Mouse (Mus musculus) MEL (cell line): ENCODE measurements at regions not wholly inside any gene's neighbourhood (a gene's known extent, or its start where the extent isn't known, plus 50 kb on each side); places are given as distances from the start of the nearest gene placed in this dataset.

Experiments used
- DNase-seq: peaks from one replicate; pipeline ENCODE4 v3.0.0; 2011; ENCODE audit warnings: low read depth, low spot score
- H3K27ac ChIP-seq: 2 replicates; pipeline ENCODE4 v1.5.1; 2012; ENCODE audit warnings: low read depth, mild to moderate bottlenecking, control low read depth, low read length, moderate library complexity; ENCODE audit not compliant: control insufficient read depth
- H3K27me3 ChIP-seq, 2 experiments: fragments of 150-350 bp in 1 of 2; sonication (generic) in 1 of 2; 2 replicates each; pipeline ENCODE4 v1.6.1; 2012; ENCODE audit warnings: low read length in 2 of 2, mild to moderate bottlenecking in 2 of 2, improper control_type of control experiment in 1 of 2, moderate library complexity in 1 of 2; ENCODE audit not compliant: insufficient read depth in 2 of 2, control insufficient read depth in 1 of 2
- H3K36me3 ChIP-seq, 2 experiments: 2 replicates each; pipeline ENCODE4 v1.6.1; 2012 to 2014; ENCODE audit warnings: low read length in 2 of 2, improper control_type of control experiment in 1 of 2, inconsistent platforms in 1 of 2, mild to moderate bottlenecking in 1 of 2; ENCODE audit not compliant: insufficient read depth in 2 of 2, control insufficient read depth in 1 of 2
- H3K4me1 ChIP-seq, 2 experiments: fragments of 150-350 bp in 1 of 2; sonication (generic) in 1 of 2; 2 replicates each; pipeline ENCODE4 v1.6.1; 2012; ENCODE audit warnings: low read length in 2 of 2, improper control_type of control experiment in 1 of 2, mild to moderate bottlenecking in 1 of 2; ENCODE audit not compliant: insufficient read depth in 2 of 2, control insufficient read depth in 1 of 2
- H3K4me3 ChIP-seq, 2 experiments: fragments of 150-350 bp in 1 of 2; sonication (generic) in 1 of 2; 2 replicates each; pipeline ENCODE4 v1.5.1; 2012; ENCODE audit warnings: low read depth in 2 of 2, low read length in 2 of 2, mild to moderate bottlenecking in 2 of 2, moderate library complexity in 2 of 2, control low read depth in 1 of 2, improper control_type of control experiment in 1 of 2; ENCODE audit not compliant: control insufficient read depth in 1 of 2, insufficient read depth in 1 of 2
- H3K79me2 ChIP-seq: 2 replicates; pipeline ENCODE4 v1.6.1; 2012; ENCODE audit warnings: mild to moderate bottlenecking, low read length, moderate library complexity; ENCODE audit not compliant: control insufficient read depth, poor library complexity, insufficient read depth
- H3K9ac ChIP-seq: 2 replicates; pipeline ENCODE4 v1.6.1; 2012; ENCODE audit warnings: low read depth, mild to moderate bottlenecking, control low read depth, low read length, moderate library complexity; ENCODE audit not compliant: control insufficient read depth, poor library complexity, severe bottlenecking
- H3K9me3 ChIP-seq: fragments of 150-350 bp; sonication (generic); replicated peaks from 2 replicates; pipeline ENCODE4 v1.6.1; 2012; ENCODE audit warnings: mild to moderate bottlenecking, low read length, improper control_type of control experiment, moderate library complexity; ENCODE audit not compliant: insufficient read depth
- BHLHE40 ChIP-seq: IDR thresholded peaks from 2 replicates; pipeline ENCODE4 v1.6.1; 2012; ENCODE audit warnings: low read depth, mild to moderate bottlenecking, inconsistent platforms, low read length, improper control_type of control experiment, borderline replicate concordance
- CHD2 ChIP-seq: IDR thresholded peaks from 2 replicates; pipeline ENCODE4 v1.6.1; 2011; ENCODE audit warnings: low read length, improper control_type of control experiment
- CTCF ChIP-seq, 3 experiments: IDR thresholded peaks in 2 of 3; conservative IDR thresholded peaks in 1 of 3; 2 replicates each; pipeline ENCODE4 v1.5.1; 2011 to 2012; ENCODE audit warnings: low read length in 3 of 3, low read depth in 2 of 3, mild to moderate bottlenecking in 2 of 3, improper control_type of control experiment in 1 of 3, inconsistent platforms in 1 of 3, mixed read lengths in 1 of 3, moderate library complexity in 1 of 3; ENCODE audit not compliant: control insufficient read depth in 1 of 3, insufficient read depth in 1 of 3, poor library complexity in 1 of 3, severe bottlenecking in 1 of 3
- E2F4 ChIP-seq: IDR thresholded peaks from 2 replicates; pipeline ENCODE4 v1.6.1; 2011; ENCODE audit warnings: low read depth, low read length, improper control_type of control experiment, borderline replicate concordance
- ELF1 ChIP-seq: IDR thresholded peaks from 2 replicates; pipeline ENCODE4 v1.6.1; 2014; ENCODE audit warnings: low read depth, mild to moderate bottlenecking, inconsistent platforms, low read length, improper control_type of control experiment, moderate library complexity
- EP300 ChIP-seq, 2 experiments: IDR thresholded peaks; 2 replicates each; pipeline ENCODE4 v1.6.1; 2011; ENCODE audit warnings: improper control_type of control experiment in 2 of 2, low read length in 2 of 2, low read depth in 1 of 2, mild to moderate bottlenecking in 1 of 2
- GABPA ChIP-seq: IDR thresholded peaks from 2 replicates; pipeline ENCODE4 v1.6.1; 2012; ENCODE audit warnings: low read depth, mild to moderate bottlenecking, inconsistent platforms, low read length, improper control_type of control experiment, moderate library complexity
- HCFC1 ChIP-seq: IDR thresholded peaks from 2 replicates; pipeline ENCODE4 v1.6.1; 2012; ENCODE audit warnings: low read depth, mild to moderate bottlenecking, inconsistent platforms, low read length, improper control_type of control experiment, moderate library complexity
- JUND ChIP-seq: IDR thresholded peaks from 2 replicates; pipeline ENCODE4 v1.6.1; 2011; ENCODE audit warnings: low read depth, mild to moderate bottlenecking, improper control_type of control experiment, low read length
- MAFK ChIP-seq: IDR thresholded peaks from 2 replicates; pipeline ENCODE4 v1.6.1; 2011; ENCODE audit warnings: low read depth, mild to moderate bottlenecking, low read length, improper control_type of control experiment, borderline replicate concordance
- NRF1 ChIP-seq: IDR thresholded peaks from 2 replicates; pipeline ENCODE4 v1.6.1; 2014; ENCODE audit warnings: low read depth, mild to moderate bottlenecking, inconsistent platforms, low read length, improper control_type of control experiment, moderate library complexity; ENCODE audit not compliant: poor library complexity, insufficient read depth, severe bottlenecking
- POLR2A ChIP-seq, 2 experiments: IDR thresholded peaks; 2 replicates each; pipeline ENCODE4 v1.6.1; 2011 to 2012; ENCODE audit warnings: low read length in 2 of 2, mild to moderate bottlenecking in 2 of 2, control low read depth in 1 of 2, improper control_type of control experiment in 1 of 2, low read depth in 1 of 2, moderate library complexity in 1 of 2; ENCODE audit not compliant: control insufficient read depth in 1 of 2, insufficient read depth in 1 of 2, poor library complexity in 1 of 2
- POLR2AphosphoS2 ChIP-seq: IDR thresholded peaks from 2 replicates; pipeline ENCODE4 v1.6.1; 2011; ENCODE audit warnings: low read length, improper control_type of control experiment
- POLR2AphosphoS5 ChIP-seq: IDR thresholded peaks from 2 replicates; pipeline ENCODE4 v1.6.1; 2012; ENCODE audit warnings: low read depth, borderline replicate concordance, mild to moderate bottlenecking, inconsistent platforms, low read length, moderate library complexity, mixed read lengths
- SIN3A ChIP-seq: IDR thresholded peaks from 2 replicates; pipeline ENCODE4 v1.6.1; 2012; ENCODE audit warnings: low read length, improper control_type of control experiment, inconsistent platforms
- UBTF ChIP-seq: IDR thresholded peaks from 2 replicates; pipeline ENCODE4 v1.6.1; 2012; ENCODE audit warnings: low read depth, mild to moderate bottlenecking, inconsistent platforms, low read length, improper control_type of control experiment, moderate library complexity, borderline replicate concordance; ENCODE audit not compliant: insufficient read depth
- USF2 ChIP-seq, 2 experiments: IDR thresholded peaks; 2 replicates each; pipeline ENCODE4 v1.6.1; 2011 to 2012; ENCODE audit warnings: improper control_type of control experiment in 2 of 2, low read length in 2 of 2, borderline replicate concordance in 1 of 2, inconsistent platforms in 1 of 2, low read depth in 1 of 2, mild to moderate bottlenecking in 1 of 2; ENCODE audit not compliant: insufficient read depth in 1 of 2
- ZKSCAN1 ChIP-seq: IDR thresholded peaks from 2 replicates; pipeline ENCODE4 v1.6.1; 2012; ENCODE audit warnings: low read depth, mild to moderate bottlenecking, inconsistent platforms, low read length, improper control_type of control experiment, moderate library complexity
- ZMIZ1 ChIP-seq: IDR thresholded peaks from 2 replicates; pipeline ENCODE4 v1.6.1; 2012; ENCODE audit warnings: low read depth, mild to moderate bottlenecking, inconsistent platforms, low read length, improper control_type of control experiment, moderate library complexity

DNA sequence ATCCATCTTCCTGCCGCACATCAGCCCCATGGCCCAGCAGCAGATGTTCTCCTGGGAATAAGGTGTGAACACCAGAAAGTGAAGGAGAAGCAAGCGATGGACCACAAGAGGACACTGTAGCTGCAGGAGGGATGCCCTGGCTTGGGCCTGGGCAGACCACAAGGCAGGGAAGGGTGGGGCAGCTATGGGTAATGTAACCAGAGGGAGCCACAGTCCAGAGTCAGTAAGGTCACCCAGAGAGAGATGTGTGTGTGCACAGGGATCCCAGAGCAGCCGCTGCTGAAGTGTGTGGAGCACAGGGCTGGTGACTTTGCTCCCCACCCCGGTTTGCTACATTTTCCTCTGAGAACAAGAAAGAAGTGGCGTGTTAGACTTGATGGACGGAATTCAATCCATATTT lies 142.5 kb upstream of the Gm3448 start:
- no peaks in the 10 kb centered on the region for H3K79me2 ChIP-seq
- H3K9ac ChIP-seq: no peak overlapping the region
- no peaks in the 10 kb centered on the region for H3K36me3 ChIP-seq
- H3K27ac ChIP-seq: no peak overlapping the region
- TF ChIP-seq JUND: no peak
- TF ChIP-seq MAFK: no peak
- TF ChIP-seq USF2 (IDR thresholded peaks at IDR 0.05; ENCODE audit: borderline replicate concordance in 1 of 2, insufficient read depth in 1 of 2, low read depth in 1 of 2, low read length in 2 of 2): no peak
- no peak for TF ChIP-seq ELF1
- no peak for DNase-seq
- peaks cover 0 to 4% of the 10 kb centered on the region in 2 experiments; a peak in 2 of 4 replicates for H3K27me3 ChIP-seq
- H3K4me3 ChIP-seq: no peak overlapping the region
- no peaks in the 10 kb centered on the region for H3K9me3 ChIP-seq
- H3K4me1 ChIP-seq: no peaks in the 10 kb centered on the region

GRCm38 (mm10) chr17:15182105-15182504 lies 140.8 kb upstream of the Gm3448 start:
- no peak overlapping the region for H3K27ac ChIP-seq
- no peaks in the 10 kb centered on the region for H3K9me3 ChIP-seq
- no peak overlapping the region for H3K9ac ChIP-seq
- no peaks in the 10 kb centered on the region for H3K79me2 ChIP-seq
- peaks cover 0 to 4% of the 10 kb centered on the region in 2 experiments; a peak in 2 of 4 replicates for H3K27me3 ChIP-seq
- no peak overlapping the region for H3K4me3 ChIP-seq
- no peaks in the 10 kb centered on the region for H3K36me3 ChIP-seq
- no peak for TF ChIP-seq GABPA
- no peak for TF ChIP-seq CTCF (IDR thresholded peaks at IDR 0.05 in 2 of 3, conservative IDR thresholded peaks at IDR 0.05 in 1 of 3; ENCODE audit: control insufficient read depth in 1 of 3, insufficient read depth in 1 of 3, low read depth in 2 of 3, low read length in 3 of 3, poor library complexity in 1 of 3, severe bottlenecking in 1 of 3)
- no peak for TF ChIP-seq POLR2A (IDR thresholded peaks at IDR 0.05; ENCODE audit: control insufficient read depth in 1 of 2, insufficient read depth in 1 of 2, low read depth in 1 of 2, low read length in 2 of 2, poor library complexity in 1 of 2)
- no peak for TF ChIP-seq NRF1
- TF ChIP-seq UBTF: no peak
- TF ChIP-seq ZKSCAN1: no peak
- no peak for TF ChIP-seq E2F4
- no peak for TF ChIP-seq USF2 (IDR thresholded peaks at IDR 0.05; ENCODE audit: borderline replicate concordance in 1 of 2, insufficient read depth in 1 of 2, low read depth in 1 of 2, low read length in 2 of 2)
- no peak for TF ChIP-seq ZMIZ1
- no peak for TF ChIP-seq HCFC1
- TF ChIP-seq POLR2AphosphoS5: no peak
- no peak for TF ChIP-seq SIN3A
- no peak for TF ChIP-seq ELF1
- TF ChIP-seq BHLHE40: no peak
- TF ChIP-seq POLR2AphosphoS2: no peak
- no peak for TF ChIP-seq EP300 (IDR thresholded peaks at IDR 0.05; ENCODE audit: low read depth in 1 of 2, low read length in 2 of 2)
- no peak for TF ChIP-seq MAFK
- no peak for TF ChIP-seq CHD2
- DNase-seq: no peak
- H3K4me1 ChIP-seq: no peaks in the 10 kb centered on the region
